Mouse (Mus musculus) thymus, postnatal 14 days (tissue): ENCODE measurements around the gene Zhx3.

ENCODE experiments used
- DNase-seq: peaks from one replicate; pipeline ENCODE4 v3.0.0; 2021

Gene Zhx3

DNA sequence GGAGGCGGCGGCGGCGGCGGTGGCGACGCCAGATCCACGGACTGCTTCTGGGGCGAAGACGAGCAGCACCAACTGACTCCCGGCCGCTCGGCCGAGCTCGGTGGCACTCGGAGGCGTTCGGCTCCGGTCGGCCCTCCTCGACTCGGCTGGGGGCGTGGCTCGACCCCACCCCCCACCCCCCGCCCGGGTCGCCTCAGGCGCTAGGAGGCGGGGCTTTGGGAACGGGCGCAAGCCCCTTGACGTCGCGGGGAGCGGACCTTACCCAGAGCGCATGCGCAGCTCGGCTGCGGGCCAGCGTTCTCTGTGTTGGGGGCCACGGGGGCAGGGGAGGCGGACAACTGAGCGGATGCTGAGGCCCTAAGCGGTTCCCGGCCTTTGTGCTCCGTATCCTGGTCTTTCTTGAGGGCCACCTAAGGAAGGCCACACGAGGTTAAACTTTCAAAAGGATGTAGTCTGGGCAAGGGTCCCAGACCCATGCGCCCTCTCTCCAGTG lies at the start of gene Zhx3:
Gene Zhx3, minus strand, starts transcription at position 109 of the 493 bp plus-strand sequence.
- peak; percentile 95 for DNase-seq

DNA sequence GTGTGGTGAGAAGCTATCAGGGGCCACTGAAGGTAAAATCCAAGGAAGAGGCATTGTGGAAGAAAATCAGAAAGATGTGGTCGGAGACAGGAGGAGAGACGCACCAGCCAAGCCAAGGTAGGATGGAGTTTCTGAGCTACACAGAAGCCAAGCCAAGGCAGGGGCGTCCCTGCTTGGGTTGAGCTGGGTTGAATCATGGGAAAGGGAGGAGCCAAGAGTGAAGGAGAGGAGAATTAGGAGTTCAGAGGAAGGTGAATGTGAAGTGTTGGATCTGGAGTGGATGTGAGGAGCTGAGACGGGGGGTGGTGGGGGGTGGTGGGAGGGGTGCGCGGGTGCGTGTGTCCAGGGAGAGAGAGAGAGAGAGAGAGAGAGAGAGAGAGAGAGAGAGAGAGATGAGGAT lies 48.5 kb upstream of the Zhx3 start:
- no peak for DNase-seq

DNA sequence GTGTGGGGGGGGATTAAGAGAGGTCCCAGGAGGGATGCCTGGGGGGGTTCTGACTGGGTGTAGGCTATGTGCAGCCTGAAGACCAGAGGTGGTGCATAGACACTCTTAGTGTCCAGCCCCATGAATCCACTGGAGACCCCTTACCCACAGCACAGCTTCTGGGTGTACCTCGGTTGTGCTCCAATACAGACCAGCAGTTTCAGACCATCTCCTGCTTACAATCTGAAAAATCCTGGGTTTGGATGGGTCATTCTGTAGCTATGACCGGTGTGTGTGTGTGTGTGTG lies 46.1 kb upstream of the Zhx3 start:
- DNase-seq = no peak

DNA sequence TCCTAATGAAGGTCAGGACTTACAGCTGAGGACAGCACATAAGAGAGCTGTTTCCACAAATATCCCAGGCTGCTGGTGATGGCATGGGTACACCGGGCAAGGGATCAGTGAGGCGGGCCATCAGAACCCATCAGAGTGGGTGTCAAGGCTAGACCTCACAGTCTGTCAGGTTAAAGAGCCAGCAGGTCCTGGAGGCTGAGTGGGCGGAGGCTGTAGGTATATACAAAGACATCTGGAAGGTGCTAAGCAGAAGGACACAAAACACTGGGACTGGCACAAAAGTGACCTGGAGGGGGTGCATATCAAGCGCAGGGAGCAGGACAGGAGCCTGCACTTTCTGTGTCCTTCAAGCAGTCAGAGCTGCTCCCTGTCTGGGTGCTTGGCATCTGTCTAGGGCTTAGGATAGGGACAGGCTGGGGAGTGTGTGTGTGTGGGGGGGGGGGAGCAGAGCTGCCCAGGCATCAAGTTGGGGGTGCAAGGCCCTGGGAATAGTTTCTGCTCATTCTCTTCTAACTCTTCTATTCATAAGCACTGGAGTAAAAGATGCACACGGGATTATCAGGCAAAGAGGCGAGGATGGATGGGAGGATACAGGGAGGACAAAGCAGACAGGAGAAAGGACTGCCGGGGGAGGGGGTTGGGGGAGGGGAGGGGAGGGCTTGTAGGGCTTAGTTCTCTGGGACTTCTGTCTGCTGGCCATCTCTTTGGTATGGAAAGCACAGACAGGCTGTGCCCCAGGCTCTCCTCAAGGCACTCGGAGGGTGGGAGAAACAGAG lies 45.5 kb upstream of the Zhx3 start:
- DNase-seq = no peak

DNA sequence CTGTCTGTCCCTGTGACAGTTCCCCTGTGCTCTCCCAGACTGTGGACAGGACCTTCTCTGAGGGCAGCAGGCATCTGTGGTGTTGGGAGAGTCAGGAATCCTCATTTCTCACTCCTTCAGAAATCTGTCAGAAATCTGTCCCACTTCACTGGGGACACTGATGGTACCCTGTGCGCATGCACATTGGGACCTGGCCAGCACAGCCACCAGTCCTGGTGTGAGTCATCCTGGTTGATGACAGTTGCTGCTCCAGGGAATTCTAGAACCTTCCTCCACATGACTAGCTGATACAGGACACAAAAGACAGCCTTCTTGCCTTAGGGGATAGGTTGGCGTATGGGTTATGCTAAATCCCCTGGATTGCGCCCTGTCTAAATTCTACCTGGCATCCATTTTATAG lies 44.5 kb upstream of the Zhx3 start:
- no peak for DNase-seq

DNA sequence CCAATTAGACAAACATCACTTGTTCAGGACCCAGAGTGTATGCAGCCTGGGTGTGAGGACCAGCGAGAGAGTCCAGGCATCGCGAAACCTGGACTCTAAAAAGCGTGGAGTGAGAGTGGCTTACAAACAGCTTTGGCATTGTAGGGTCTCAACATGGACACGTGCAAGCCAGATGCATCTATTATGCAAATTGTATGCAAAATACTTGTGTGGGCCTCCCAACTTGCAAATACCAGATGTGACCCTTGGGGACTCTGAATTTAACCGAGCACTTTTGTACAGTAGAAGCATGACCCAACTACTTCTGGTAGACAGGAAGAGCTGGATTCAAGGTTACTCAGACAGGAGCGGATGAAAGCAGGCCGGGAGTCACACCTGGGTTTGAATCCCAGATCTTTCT lies 43.9 kb upstream of the Zhx3 start:
- no peak for DNase-seq

DNA sequence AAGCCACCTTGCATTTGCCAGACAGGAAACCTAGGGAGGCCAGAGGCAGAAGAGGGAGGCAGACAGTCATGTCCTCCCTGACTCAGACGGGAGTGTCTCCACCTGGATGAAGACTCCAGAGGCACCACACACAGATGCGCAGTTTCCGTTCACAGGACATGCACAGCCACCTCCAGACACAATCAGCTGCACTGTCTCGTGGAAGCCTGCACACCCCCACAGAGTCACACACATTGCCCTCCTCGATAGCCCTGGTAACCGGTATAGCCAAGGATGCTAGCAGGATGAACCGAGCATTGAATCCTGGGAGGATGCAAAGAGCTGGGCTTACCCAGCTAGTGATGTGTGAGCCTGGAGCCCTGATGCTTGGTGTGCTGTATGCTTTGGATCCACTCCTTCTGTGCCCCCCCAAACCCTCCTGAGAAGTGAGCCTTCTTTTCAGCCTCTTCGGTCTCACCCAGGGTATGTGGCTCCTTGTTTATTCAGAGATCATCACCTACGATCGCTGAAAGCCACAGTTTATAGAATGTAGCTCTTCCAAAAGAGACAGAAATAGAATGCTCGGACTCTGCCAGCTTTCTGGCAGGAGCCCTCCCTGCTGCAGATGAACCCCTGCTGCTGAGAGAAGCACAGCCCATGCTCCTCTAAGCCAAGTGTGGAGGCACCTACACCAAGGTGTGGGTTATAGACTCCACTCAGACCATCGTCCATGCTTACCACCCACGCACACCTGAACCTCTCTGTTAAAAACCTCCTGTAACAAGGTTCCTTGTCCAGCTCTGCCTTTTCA lies 43.2 kb upstream of the Zhx3 start:
- DNase-seq = no peak

DNA sequence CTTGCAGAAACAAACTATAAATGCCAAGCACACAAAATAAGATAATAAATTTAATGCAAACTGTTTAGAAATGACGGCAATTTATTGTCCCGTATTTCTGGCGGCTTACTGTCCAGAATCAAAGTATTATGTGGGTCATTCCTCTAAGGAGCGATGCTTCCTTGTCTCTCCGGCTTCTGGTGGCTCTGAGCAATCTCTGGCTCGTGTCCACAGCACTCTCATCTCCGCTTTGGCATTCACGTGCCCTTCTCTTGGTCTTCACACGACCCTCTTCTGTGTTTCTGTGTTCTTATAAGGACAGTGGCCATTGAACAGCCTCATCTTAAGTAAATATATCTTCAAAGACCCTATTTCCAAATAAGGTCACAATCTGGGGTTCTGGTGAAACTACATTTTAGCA lies 41.9 kb upstream of the Zhx3 start:
- DNase-seq = no peak

DNA sequence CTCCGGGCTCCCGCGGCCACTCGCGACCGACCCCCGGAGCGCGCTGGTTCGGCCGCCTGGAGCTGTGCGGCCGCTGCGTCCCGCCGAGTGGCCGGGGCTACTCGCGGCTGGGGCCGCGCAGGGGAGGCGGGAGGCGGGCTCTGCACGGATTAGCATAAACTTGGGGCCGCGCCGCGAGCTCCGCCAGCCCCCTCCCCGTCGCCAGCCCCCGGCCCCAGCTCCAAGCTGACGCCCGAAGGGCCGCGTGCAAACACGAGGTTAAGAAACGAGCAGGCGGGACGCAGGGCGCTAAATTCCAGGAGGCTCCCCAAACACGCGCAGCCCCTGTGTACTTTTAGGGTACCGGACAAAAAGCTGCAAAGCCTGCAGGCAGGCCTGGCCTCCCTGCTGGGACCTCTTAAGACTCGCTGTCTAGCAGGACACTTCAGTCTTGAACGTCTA lies 39.5 kb upstream of the Zhx3 start, which contains the start of gene Emilin3:
Gene Emilin3, minus strand, starts transcription at position 98 of the 441 bp plus-strand sequence.
- no peak for DNase-seq

DNA sequence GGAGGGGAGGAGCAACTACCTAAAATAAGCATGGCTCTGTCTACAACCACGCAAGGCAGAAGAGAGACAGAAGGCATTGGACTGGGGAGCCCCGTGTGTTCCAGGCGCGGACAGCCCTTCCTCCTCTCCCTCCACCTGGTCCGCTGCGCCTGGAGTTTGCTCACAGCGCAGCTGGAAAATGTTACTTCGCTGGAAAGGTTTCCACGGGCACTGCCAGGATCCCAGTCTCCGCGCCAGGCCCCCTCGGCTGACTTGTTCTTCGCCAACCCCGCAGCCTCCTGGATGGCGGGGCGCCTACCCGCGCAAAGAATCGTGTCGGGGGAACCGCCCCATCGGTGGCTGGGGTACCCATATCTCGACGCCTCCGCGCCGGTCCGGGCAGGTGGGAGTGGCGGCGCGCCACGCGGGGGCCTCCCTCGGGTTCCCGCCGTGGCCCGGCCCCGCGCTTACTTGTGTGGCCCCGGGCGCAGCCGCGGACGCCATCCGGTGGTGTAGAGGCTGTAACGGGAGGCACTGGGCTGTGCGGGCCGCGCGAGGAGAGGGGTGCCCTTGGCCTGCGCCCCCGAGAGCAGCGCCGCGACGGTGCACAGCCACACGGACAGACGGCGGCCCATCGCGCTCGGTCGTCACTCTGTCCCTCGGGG lies 38.9 kb upstream of the Zhx3 start:
- no peak for DNase-seq

DNA sequence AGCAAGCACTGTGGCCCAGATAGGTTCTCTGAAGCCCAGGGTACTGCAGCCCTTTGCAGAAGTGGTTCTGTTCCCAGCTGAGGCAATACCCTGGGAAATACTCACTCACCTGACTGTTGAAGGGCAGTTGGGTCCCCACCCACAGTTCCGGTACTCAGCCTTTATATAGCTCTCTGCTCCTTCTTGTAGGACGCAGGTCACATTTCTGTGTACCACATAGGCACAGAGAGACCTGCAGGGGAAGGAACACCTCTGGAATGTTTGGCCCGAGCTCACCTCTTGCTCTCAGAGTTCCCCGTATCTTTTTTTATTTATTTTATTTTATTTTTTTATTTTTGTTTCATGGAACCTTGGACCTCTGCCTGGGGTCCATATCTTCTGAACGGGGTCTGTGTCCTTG lies 37.8 kb upstream of the Zhx3 start:
- no peak for DNase-seq

DNA sequence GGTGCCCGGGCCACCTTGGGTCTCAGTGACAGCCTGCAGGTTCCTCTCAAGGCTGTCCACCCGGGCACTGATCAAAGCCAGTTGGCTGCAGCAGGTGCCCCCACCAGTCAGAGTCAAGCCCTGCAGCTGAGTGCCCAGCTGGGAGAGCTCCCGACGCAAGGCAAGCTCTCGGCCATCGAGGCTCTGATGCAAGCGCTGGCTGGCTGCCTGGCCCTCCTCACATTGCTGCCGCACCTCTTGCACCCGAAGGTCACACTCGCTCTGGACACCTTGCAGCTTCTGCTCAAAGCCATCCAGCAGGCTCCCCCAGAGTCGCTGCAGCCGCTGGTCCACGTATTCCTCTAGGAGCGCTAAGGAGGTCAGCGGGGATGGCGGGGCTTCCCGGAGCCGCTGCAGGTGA lies 35.8 kb upstream of the Zhx3 start:
- DNase-seq = no peak

DNA sequence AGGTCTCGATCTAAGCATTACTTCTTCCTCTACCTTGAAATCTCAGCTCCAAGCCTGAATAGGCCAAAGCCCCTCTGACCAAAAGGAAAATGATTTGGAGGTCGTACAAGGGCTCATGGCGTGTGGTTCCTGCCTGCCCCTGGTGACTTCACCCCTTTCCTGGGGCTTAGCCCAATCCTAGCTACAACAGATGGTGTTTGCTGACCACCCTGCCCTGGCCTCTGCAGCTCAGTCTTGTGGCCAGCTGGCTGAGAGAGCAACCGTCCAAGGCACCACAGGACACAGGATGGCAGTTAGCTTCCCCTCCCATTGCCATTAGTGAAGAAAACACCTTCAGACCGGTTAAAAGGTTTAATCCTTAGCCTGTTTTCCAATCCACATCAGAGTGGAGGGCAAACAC lies 33.3 kb upstream of the Zhx3 start:
- no peak for DNase-seq

DNA sequence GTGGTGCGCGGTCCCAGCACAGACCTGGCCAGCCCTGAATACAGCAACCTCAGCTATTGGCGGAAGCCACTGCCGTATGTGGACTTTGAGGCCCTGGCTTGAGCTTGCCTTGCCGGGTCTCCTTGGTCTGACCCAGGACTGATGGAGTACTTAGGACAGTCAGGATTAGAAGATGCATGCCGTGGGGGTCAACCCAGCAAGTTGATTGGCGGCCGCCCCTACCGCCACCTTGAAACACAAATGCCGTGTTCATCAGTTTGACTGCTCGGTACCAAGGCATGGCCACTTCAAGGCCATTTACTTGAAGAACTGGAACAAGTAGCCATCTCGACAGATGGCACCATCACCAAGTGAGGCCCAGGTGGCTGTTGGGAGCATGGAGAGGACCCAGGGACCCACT lies 32.5 kb upstream of the Zhx3 start:
- no peak for DNase-seq

DNA sequence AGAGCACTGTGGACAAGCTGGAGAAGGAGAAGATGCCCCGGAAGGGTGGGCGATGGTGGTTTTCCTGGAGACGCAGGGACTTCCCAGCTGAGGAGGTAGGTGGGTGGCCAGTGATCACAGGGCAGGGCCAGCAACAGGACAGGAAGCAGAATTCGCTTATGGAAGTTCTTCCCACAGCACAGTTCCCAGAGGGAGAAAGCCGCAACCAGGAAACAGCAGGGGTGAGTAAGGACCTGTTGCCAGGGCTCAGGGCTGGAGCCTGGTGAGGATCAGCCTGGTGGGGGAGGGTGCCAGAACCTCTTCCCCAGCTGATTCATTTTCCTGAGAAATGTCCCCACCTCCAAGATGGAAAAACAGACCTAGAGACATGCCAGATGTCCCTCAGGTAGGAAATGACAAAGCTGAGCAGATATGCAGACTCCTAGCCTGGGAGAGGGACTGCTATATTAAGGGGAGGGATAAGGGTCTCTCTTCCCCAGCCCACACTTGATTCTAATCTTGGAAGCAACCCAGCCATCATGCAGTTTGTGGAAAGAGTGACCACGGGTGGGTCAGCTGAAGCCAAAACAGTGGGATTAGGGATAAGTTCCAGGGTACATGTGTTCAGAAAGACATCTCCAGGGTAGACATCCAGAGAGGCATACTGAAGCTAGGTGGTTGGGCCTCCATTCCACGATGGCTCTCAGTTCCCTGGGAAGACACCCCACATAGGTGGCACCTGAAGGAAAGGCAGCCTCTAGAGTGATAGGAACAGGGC lies 29.0 kb upstream of the Zhx3 start:
- no peak for DNase-seq

DNA sequence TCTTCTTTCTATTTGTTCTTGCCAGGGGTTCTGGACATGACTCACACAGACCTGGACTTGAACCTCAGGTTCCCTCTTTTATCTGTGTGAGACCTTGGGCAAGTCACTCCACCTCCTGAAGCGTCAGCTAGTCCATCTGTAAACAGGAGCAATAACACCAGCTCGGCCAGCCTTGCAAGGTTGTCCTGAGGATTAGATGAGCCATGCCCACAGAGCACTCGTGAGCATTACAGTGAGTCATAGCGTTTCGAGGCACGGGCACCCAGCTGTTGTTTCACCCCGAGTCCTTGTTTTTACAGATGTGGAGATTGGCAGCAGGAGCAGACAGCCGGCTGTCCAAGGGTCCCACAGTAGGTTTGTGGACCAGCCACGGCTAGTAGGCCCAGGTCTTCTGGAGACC lies 18.9 kb upstream of the Zhx3 start:
- no peak for DNase-seq

DNA sequence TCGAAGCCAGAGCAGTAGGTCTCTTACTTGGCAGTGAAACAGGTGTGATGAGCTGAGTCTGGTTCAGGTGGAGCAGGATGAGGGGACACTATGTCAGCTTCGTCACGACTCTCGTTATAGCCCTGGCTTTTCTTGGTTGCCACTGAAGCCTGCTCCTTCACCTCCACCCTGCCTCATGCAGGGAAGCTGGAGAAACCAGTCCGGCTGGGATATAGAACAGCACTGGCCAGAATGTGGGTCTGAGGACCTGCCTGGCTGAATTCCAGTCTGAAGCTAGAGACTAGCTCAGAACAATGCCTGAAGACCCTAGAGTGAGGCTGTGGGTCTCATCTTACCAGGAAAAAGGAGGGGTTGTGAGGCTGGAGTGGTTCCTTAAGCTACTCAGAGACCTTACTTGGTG lies 18.2 kb upstream of the Zhx3 start:
- no peak for DNase-seq

DNA sequence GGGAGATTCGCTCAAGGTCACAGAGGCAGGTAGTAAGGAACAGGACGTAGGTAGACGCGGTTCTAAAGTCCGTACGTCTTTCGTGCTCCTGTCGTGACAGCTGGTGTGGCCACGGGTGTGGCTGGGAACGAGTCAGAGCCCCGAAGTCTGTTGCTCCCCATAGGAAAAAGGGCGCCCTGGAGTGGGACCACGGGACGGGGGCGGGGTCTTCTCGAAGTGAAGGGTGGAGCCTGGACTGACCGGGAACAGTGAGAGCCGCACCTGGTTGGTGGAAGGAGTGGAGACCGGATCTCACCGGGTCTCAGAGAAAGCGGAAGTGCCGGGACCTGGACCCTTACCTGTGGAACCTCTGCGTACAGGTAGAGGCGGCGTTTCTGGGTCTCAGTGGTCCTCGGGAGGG lies 15.1 kb upstream of the Zhx3 start:
- DNase-seq = peak; percentile 34

DNA sequence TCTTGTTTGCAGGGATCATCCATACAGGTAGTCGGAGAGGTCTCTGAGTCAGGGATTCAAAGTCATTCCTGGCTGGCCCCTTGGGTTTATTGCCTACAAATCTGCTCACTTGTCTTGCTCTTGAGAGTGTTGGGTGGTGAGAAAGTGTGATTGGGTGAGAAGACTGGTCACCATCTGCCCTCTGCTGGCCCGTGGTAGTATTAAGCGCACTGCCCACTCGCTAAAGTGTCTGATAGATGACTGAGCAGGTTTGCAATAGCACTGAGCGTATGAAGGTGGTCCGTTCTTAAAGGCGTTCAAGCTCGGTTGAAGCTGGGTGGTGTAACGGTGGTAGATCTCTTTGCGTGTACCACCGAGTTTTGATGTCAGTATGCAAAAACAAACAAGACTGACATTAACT lies 14.5 kb upstream of the Zhx3 start:
- DNase-seq = peak; percentile 64

DNA sequence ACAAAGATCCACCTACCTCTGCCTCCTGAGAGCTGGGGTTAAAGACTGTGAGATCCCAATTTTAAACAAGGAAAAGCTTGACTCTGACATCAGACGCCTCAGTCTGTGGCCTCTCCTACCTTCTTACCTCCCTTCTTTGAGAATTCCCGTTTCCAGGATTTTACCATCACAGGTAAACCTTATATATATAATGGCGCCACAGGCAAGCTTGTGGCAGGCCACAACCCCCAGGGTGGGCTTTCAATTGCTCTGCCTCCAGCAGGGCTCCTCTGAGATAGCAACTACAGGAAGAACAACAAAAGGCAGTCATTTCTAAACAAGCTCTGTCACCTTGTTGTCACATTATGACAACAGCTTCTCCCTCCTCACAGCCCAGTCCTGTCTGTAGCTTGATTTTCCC lies 13.4 kb upstream of the Zhx3 start:
- DNase-seq = no peak

DNA sequence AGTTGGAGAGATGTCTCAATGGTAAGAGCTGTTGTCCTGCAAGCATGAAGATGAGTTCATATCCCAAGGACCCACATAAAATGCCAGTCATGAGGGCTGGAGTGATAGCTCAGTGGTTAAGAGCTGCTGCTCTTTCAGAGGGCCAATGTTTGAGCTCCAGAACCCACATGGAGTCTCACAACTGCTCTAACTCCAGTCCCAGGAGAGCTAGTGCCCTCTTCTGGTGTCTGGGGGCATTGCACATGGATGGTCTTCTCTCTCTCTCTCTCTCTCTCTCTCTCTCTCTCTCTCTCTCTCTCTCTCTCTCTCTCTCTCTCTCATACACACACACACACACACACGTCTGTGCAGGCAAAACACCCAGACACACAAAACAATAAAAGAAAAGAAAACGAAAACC lies 12.0 kb upstream of the Zhx3 start:
- DNase-seq = peak; percentile 71

DNA sequence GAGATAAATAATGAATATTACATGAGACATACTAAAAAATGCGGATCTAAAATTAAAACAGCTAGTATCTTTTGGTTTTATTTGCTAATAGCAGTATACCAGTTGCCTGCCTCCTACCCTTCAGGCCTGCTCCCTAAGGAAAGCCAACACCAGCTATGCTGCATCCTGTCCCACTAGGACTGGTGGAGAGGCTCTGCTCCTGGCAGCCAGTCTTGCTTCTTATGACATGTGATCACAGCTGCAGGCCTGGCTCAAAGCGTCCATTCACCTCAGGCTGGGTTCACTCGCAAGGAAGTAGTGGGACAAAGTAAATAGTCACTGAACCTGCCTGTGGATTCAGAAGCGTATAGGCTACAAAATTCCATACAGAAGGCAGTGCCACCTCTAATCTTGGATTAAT lies 11.1 kb upstream of the Zhx3 start:
- no peak for DNase-seq

DNA sequence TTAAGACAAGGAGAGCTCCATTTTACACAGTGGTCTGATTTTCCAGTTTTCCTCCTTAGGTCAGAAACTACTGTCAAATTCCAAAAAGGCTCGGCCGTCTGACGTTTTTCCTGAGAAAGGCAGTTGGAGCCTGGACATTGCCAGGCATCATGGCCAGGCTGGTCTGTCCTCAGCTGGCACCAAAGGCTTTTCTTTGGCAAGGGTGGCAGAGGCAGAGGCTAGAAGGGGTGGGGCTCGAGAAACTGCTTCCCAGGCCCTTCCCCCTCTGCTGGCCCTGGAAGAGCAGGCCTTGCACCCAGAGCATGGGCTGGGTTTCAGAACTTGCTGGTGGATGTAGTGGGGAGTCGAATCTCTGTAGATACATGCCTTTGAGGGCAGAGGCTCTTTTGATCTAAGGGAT lies 9.6 kb upstream of the Zhx3 start:
- no peak for DNase-seq
